Mouse (Mus musculus) MEL (cell line): ENCODE measurements around the gene Stx2. TPM values are rescaled to one million over a fixed set of nuclear protein-coding genes. Genes with fewer than 3 reads are reported as not detected.

Experiments
- DNase-seq: peaks from one replicate; pipeline ENCODE4 v3.0.0; 2011; ENCODE audit warnings: low read depth, low spot score
- H3K27ac ChIP-seq: 2 replicates; pipeline ENCODE4 v1.5.1; 2012; ENCODE audit warnings: low read depth, mild to moderate bottlenecking, control low read depth, low read length, moderate library complexity; ENCODE audit not compliant: control insufficient read depth
- H3K27me3 ChIP-seq, 2 experiments: fragments of 150-350 bp in 1 of 2; sonication (generic) in 1 of 2; 2 replicates each; pipeline ENCODE4 v1.6.1; 2012; ENCODE audit warnings: low read length in 2 of 2, mild to moderate bottlenecking in 2 of 2, improper control_type of control experiment in 1 of 2, moderate library complexity in 1 of 2; ENCODE audit not compliant: insufficient read depth in 2 of 2, control insufficient read depth in 1 of 2
- H3K36me3 ChIP-seq, 2 experiments: 2 replicates each; pipeline ENCODE4 v1.6.1; 2012 to 2014; ENCODE audit warnings: low read length in 2 of 2, improper control_type of control experiment in 1 of 2, inconsistent platforms in 1 of 2, mild to moderate bottlenecking in 1 of 2; ENCODE audit not compliant: insufficient read depth in 2 of 2, control insufficient read depth in 1 of 2
- H3K4me1 ChIP-seq, 2 experiments: fragments of 150-350 bp in 1 of 2; sonication (generic) in 1 of 2; 2 replicates each; pipeline ENCODE4 v1.6.1; 2012; ENCODE audit warnings: low read length in 2 of 2, improper control_type of control experiment in 1 of 2, mild to moderate bottlenecking in 1 of 2; ENCODE audit not compliant: insufficient read depth in 2 of 2, control insufficient read depth in 1 of 2
- H3K4me3 ChIP-seq, 2 experiments: fragments of 150-350 bp in 1 of 2; sonication (generic) in 1 of 2; 2 replicates each; pipeline ENCODE4 v1.5.1; 2012; ENCODE audit warnings: low read depth in 2 of 2, low read length in 2 of 2, mild to moderate bottlenecking in 2 of 2, moderate library complexity in 2 of 2, control low read depth in 1 of 2, improper control_type of control experiment in 1 of 2; ENCODE audit not compliant: control insufficient read depth in 1 of 2, insufficient read depth in 1 of 2
- H3K79me2 ChIP-seq: 2 replicates; pipeline ENCODE4 v1.6.1; 2012; ENCODE audit warnings: mild to moderate bottlenecking, low read length, moderate library complexity; ENCODE audit not compliant: control insufficient read depth, poor library complexity, insufficient read depth
- H3K9ac ChIP-seq: 2 replicates; pipeline ENCODE4 v1.6.1; 2012; ENCODE audit warnings: low read depth, mild to moderate bottlenecking, control low read depth, low read length, moderate library complexity; ENCODE audit not compliant: control insufficient read depth, poor library complexity, severe bottlenecking
- H3K9me3 ChIP-seq: fragments of 150-350 bp; sonication (generic); replicated peaks from 2 replicates; pipeline ENCODE4 v1.6.1; 2012; ENCODE audit warnings: mild to moderate bottlenecking, low read length, improper control_type of control experiment, moderate library complexity; ENCODE audit not compliant: insufficient read depth
- BHLHE40 ChIP-seq: IDR thresholded peaks from 2 replicates; pipeline ENCODE4 v1.6.1; 2012; ENCODE audit warnings: low read depth, mild to moderate bottlenecking, inconsistent platforms, low read length, improper control_type of control experiment, borderline replicate concordance
- CTCF ChIP-seq, 3 experiments: IDR thresholded peaks in 2 of 3; conservative IDR thresholded peaks in 1 of 3; 2 replicates each; pipeline ENCODE4 v1.5.1; 2011 to 2012; ENCODE audit warnings: low read length in 3 of 3, low read depth in 2 of 3, mild to moderate bottlenecking in 2 of 3, improper control_type of control experiment in 1 of 3, inconsistent platforms in 1 of 3, mixed read lengths in 1 of 3, moderate library complexity in 1 of 3; ENCODE audit not compliant: control insufficient read depth in 1 of 3, insufficient read depth in 1 of 3, poor library complexity in 1 of 3, severe bottlenecking in 1 of 3
- E2F4 ChIP-seq: IDR thresholded peaks from 2 replicates; pipeline ENCODE4 v1.6.1; 2011; ENCODE audit warnings: low read depth, low read length, improper control_type of control experiment, borderline replicate concordance
- ELF1 ChIP-seq: IDR thresholded peaks from 2 replicates; pipeline ENCODE4 v1.6.1; 2014; ENCODE audit warnings: low read depth, mild to moderate bottlenecking, inconsistent platforms, low read length, improper control_type of control experiment, moderate library complexity
- EP300 ChIP-seq, 2 experiments: IDR thresholded peaks; 2 replicates each; pipeline ENCODE4 v1.6.1; 2011; ENCODE audit warnings: improper control_type of control experiment in 2 of 2, low read length in 2 of 2, low read depth in 1 of 2, mild to moderate bottlenecking in 1 of 2
- ETS1 ChIP-seq: IDR thresholded peaks from 2 replicates; pipeline ENCODE4 v1.6.1; 2012; ENCODE audit warnings: low read depth, mild to moderate bottlenecking, inconsistent platforms, low read length, improper control_type of control experiment, moderate library complexity
- GATA1 ChIP-seq: IDR thresholded peaks from 2 replicates; pipeline ENCODE4 v1.6.1; 2011; ENCODE audit warnings: low read depth, low read length, improper control_type of control experiment
- HCFC1 ChIP-seq: IDR thresholded peaks from 2 replicates; pipeline ENCODE4 v1.6.1; 2012; ENCODE audit warnings: low read depth, mild to moderate bottlenecking, inconsistent platforms, low read length, improper control_type of control experiment, moderate library complexity
- KAT2A ChIP-seq: conservative IDR thresholded peaks from 2 replicates; pipeline ENCODE4 v1.6.1; 2012; ENCODE audit warnings: low read depth, low read length, improper control_type of control experiment, inconsistent platforms
- MAFK ChIP-seq: IDR thresholded peaks from 2 replicates; pipeline ENCODE4 v1.6.1; 2011; ENCODE audit warnings: low read depth, mild to moderate bottlenecking, low read length, improper control_type of control experiment, borderline replicate concordance
- MAX ChIP-seq: IDR thresholded peaks from 2 replicates; pipeline ENCODE4 v1.6.1; 2011; ENCODE audit warnings: low read length, improper control_type of control experiment
- MEF2A ChIP-seq: IDR thresholded peaks from 2 replicates; pipeline ENCODE4 v1.6.1; 2014; ENCODE audit warnings: low read depth, mild to moderate bottlenecking, inconsistent platforms, low read length, improper control_type of control experiment; ENCODE audit not compliant: poor library complexity, insufficient replicate concordance, severe bottlenecking; ENCODE audit errors: extremely low read depth
- MXI1 ChIP-seq: IDR thresholded peaks from 2 replicates; pipeline ENCODE4 v1.6.1; 2011; ENCODE audit warnings: mild to moderate bottlenecking, low read depth, low read length, improper control_type of control experiment
- MYB ChIP-seq: IDR thresholded peaks from 2 replicates; pipeline ENCODE4 v1.6.1; 2011; ENCODE audit warnings: mild to moderate bottlenecking, low read depth, low read length, improper control_type of control experiment
- MYC ChIP-seq: IDR thresholded peaks from 2 replicates; pipeline ENCODE4 v1.6.1; 2011; ENCODE audit warnings: low read depth, mild to moderate bottlenecking, low read length, improper control_type of control experiment, moderate library complexity
- NELFE ChIP-seq: IDR thresholded peaks from 2 replicates; pipeline ENCODE4 v1.6.1; 2011; ENCODE audit warnings: low read depth, low read length, improper control_type of control experiment
- NRF1 ChIP-seq: IDR thresholded peaks from 2 replicates; pipeline ENCODE4 v1.6.1; 2014; ENCODE audit warnings: low read depth, mild to moderate bottlenecking, inconsistent platforms, low read length, improper control_type of control experiment, moderate library complexity; ENCODE audit not compliant: poor library complexity, insufficient read depth, severe bottlenecking
- POLR2A ChIP-seq, 2 experiments: IDR thresholded peaks; 2 replicates each; pipeline ENCODE4 v1.6.1; 2011 to 2012; ENCODE audit warnings: low read length in 2 of 2, mild to moderate bottlenecking in 2 of 2, control low read depth in 1 of 2, improper control_type of control experiment in 1 of 2, low read depth in 1 of 2, moderate library complexity in 1 of 2; ENCODE audit not compliant: control insufficient read depth in 1 of 2, insufficient read depth in 1 of 2, poor library complexity in 1 of 2
- POLR2AphosphoS2 ChIP-seq: IDR thresholded peaks from 2 replicates; pipeline ENCODE4 v1.6.1; 2011; ENCODE audit warnings: low read length, improper control_type of control experiment
- POLR2AphosphoS5 ChIP-seq: IDR thresholded peaks from 2 replicates; pipeline ENCODE4 v1.6.1; 2012; ENCODE audit warnings: low read depth, borderline replicate concordance, mild to moderate bottlenecking, inconsistent platforms, low read length, moderate library complexity, mixed read lengths
- RAD21 ChIP-seq: IDR thresholded peaks from 2 replicates; pipeline ENCODE4 v1.6.1; 2011; ENCODE audit warnings: mild to moderate bottlenecking, low read depth, low read length, improper control_type of control experiment
- RCOR1 ChIP-seq: IDR thresholded peaks from 2 replicates; pipeline ENCODE4 v1.6.1; 2012; ENCODE audit warnings: low read depth, mild to moderate bottlenecking, inconsistent platforms, low read length, improper control_type of control experiment
- SIN3A ChIP-seq: IDR thresholded peaks from 2 replicates; pipeline ENCODE4 v1.6.1; 2012; ENCODE audit warnings: low read length, improper control_type of control experiment, inconsistent platforms
- SMC3 ChIP-seq: IDR thresholded peaks from 2 replicates; pipeline ENCODE4 v1.6.1; 2011; ENCODE audit warnings: low read depth, low read length, improper control_type of control experiment
- TCF12 ChIP-seq: IDR thresholded peaks from 2 replicates; pipeline ENCODE4 v1.6.1; 2014; ENCODE audit warnings: low read depth, mild to moderate bottlenecking, inconsistent platforms, low read length, improper control_type of control experiment, moderate library complexity
- USF1 ChIP-seq: IDR thresholded peaks from 2 replicates; pipeline ENCODE4 v1.6.1; 2014; ENCODE audit warnings: low read depth, mild to moderate bottlenecking, inconsistent platforms, low read length, improper control_type of control experiment, moderate library complexity
- USF2 ChIP-seq, 2 experiments: IDR thresholded peaks; 2 replicates each; pipeline ENCODE4 v1.6.1; 2011 to 2012; ENCODE audit warnings: improper control_type of control experiment in 2 of 2, low read length in 2 of 2, borderline replicate concordance in 1 of 2, inconsistent platforms in 1 of 2, low read depth in 1 of 2, mild to moderate bottlenecking in 1 of 2; ENCODE audit not compliant: insufficient read depth in 1 of 2
- ZC3H11A ChIP-seq: IDR thresholded peaks from 2 replicates; pipeline ENCODE4 v1.6.1; 2012; ENCODE audit warnings: low read depth, mild to moderate bottlenecking, inconsistent platforms, low read length, improper control_type of control experiment
- ZKSCAN1 ChIP-seq: IDR thresholded peaks from 2 replicates; pipeline ENCODE4 v1.6.1; 2012; ENCODE audit warnings: low read depth, mild to moderate bottlenecking, inconsistent platforms, low read length, improper control_type of control experiment, moderate library complexity
- polyA plus RNA-seq, 2 experiments: library from polyadenylated mRNA; stranded (reverse) in 1 of 2; unstranded in 1 of 2; fragments of >175 nt in 1 of 2; fragments of >200 nt in 1 of 2; gene quantifications; 2 replicates each; pipeline versions ENCODE4 v1.2.1 to v1.2.4; 2012; ENCODE audit warnings: low replicate concordance in 2 of 2, low read depth in 1 of 2; ENCODE audit not compliant: insufficient read length in 2 of 2, insufficient read depth in 1 of 2, missing spikeins in 1 of 2
- total RNA-seq: library from RNA; depleted of rRNA; stranded (reverse); fragments of 300-350 nt; gene quantifications from 2 replicates; pipeline ENCODE4 v1.2.3, GENCODE M21; 2012

The Stx2 gene
- total and polyA plus RNA-seq, 3 experiments = 84.8 to 97.1 TPM; not detected in 1

DNA sequence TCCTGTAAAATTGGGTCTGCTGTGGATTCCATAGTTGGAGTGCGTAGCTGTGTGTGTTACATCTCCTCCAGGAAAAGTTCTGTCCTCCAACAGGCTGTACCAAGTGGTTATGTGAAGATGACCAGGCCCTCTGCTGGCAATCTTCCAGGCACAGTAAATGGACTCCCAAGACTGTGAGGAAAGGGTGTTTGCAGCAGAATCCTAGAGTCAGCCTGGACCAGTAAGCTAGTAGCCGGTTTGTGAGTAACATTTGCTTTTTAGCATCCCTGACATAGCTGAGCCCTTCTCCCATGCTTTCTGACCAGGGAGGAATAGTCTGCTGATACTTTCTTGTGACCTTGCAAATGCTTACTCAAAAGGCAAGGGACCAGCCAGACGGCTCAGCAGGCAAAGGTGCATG lies 17.8 kb upstream of the Stx2 start:
- H3K9me3 ChIP-seq = no peaks in the 10 kb centered on the region
- DNase-seq = peak; percentile 49
- H3K79me2 ChIP-seq = peaks cover 12% of the 10 kb centered on the region
- peaks cover 7 to 10% of the 10 kb centered on the region in 2 experiments; a peak in 3 of 4 replicates for H3K36me3 ChIP-seq
- no peaks in the 10 kb centered on the region; a peak in 1 of 4 replicates for H3K4me1 ChIP-seq
- no peaks in the 10 kb centered on the region for H3K27me3 ChIP-seq
- no peak overlapping the region for H3K27ac ChIP-seq
- H3K9ac ChIP-seq = no peak overlapping the region
- H3K4me3 ChIP-seq = no peak overlapping the region
- TF ChIP-seq MYB = no peak
- TF ChIP-seq POLR2A (IDR thresholded peaks at IDR 0.05; ENCODE audit: control insufficient read depth in 1 of 2, insufficient read depth in 1 of 2, low read depth in 1 of 2, low read length in 2 of 2, poor library complexity in 1 of 2) = no peak
- no peak for TF ChIP-seq ETS1
- TF ChIP-seq E2F4 = no peak
- no peak for TF ChIP-seq SMC3
- TF ChIP-seq MXI1 = no peak
- no peak for TF ChIP-seq MAFK
- TF ChIP-seq GATA1 = no peak
- no peak for TF ChIP-seq POLR2AphosphoS2
- no peak for TF ChIP-seq EP300 (IDR thresholded peaks at IDR 0.05; ENCODE audit: low read depth in 1 of 2, low read length in 2 of 2)
- TF ChIP-seq USF2 (IDR thresholded peaks at IDR 0.05; ENCODE audit: borderline replicate concordance in 1 of 2, insufficient read depth in 1 of 2, low read depth in 1 of 2, low read length in 2 of 2) = no peak
- no peak for TF ChIP-seq RCOR1
- no peak for TF ChIP-seq ZKSCAN1
- TF ChIP-seq TCF12 = no peak
- no peak for TF ChIP-seq NELFE
- no peak for TF ChIP-seq BHLHE40
- no peak for TF ChIP-seq HCFC1
- TF ChIP-seq MAX = no peak

DNA sequence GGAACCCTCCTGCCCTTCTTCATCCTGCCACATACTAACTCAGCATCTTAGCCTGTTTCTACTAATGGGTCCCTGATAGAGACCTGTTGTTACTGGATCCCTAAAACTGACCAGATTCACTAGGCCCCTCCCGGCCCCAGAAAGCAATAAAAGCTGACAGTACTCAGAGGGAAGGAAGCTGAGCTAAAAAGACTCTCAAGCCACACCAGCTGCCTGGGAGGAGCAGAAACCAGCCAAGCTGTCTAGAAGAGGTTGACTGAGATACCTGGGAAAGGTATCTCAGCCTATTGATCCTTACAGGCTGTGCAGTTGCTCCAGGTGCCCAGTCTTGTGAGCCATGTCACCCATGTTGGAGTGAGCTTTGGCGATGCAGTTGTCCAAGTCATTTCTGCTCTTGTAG lies 17.4 kb upstream of the Stx2 start:
- H3K27ac ChIP-seq = no peak overlapping the region
- H3K9ac ChIP-seq = no peak overlapping the region
- H3K79me2 ChIP-seq = peaks cover 17% of the 10 kb centered on the region
- H3K4me3 ChIP-seq = no peak overlapping the region
- no peaks in the 10 kb centered on the region; a peak in 1 of 4 replicates for H3K4me1 ChIP-seq
- TF ChIP-seq MAX (no peak), USF1 (no peak), TCF12 (no peak), ELF1 (no peak), SIN3A (no peak), RAD21 (no peak), ETS1 (no peak), NRF1 (no peak), MEF2A (no peak), MXI1 (no peak), EP300 (IDR thresholded peaks at IDR 0.05; ENCODE audit: low read depth in 1 of 2, low read length in 2 of 2) (no peak), CTCF (IDR thresholded peaks at IDR 0.05 in 2 of 3, conservative IDR thresholded peaks at IDR 0.05 in 1 of 3; ENCODE audit: control insufficient read depth in 1 of 3, insufficient read depth in 1 of 3, low read depth in 2 of 3, low read length in 3 of 3, poor library complexity in 1 of 3, severe bottlenecking in 1 of 3) (no peak), POLR2AphosphoS2 (no peak; the same call in 1 of the 2 replicates), NELFE (no peak), POLR2AphosphoS5 (no peak), MYC (no peak), KAT2A (no peak), ZC3H11A (no peak), GATA1 (no peak), E2F4 (no peak)
- DNase-seq = peak; percentile 52
- no peaks in the 10 kb centered on the region for H3K27me3 ChIP-seq
- H3K9me3 ChIP-seq = no peaks in the 10 kb centered on the region
- peaks cover 7 to 13% of the 10 kb centered on the region in 2 experiments; a peak in 3 of 4 replicates for H3K36me3 ChIP-seq
